Mouse (Mus musculus) kidney, embryonic 14.5 days (tissue): ENCODE data around the gene Cpne9. TPM values are rescaled to one million over a fixed set of nuclear protein-coding genes. Genes with fewer than 3 reads are reported as not detected.

ENCODE experiments used
- ATAC-seq: fragments of 200-750 bp; cut with Nextera tagmentation; 2 replicates; pipeline ENCODE4 v1.8.0; 2017; ENCODE audit warnings: moderate number of reproducible peaks, mild to moderate bottlenecking, moderate TSS enrichment, moderate library complexity; ENCODE audit not compliant: low FRiP score, low TSS enrichment
- H3K27ac ChIP-seq: fragments of 300-500 bp; sonication (generic); 2 replicates; pipeline ENCODE4 v1.5.1; 2014; ENCODE audit warnings: low read depth, mild to moderate bottlenecking, low read length, moderate library complexity, mixed read lengths
- H3K27me3 ChIP-seq: fragments of 300-500 bp; sonication (generic); 2 replicates; pipeline ENCODE4 v1.6.1; 2014; ENCODE audit warnings: mild to moderate bottlenecking, low read length; ENCODE audit not compliant: control insufficient read depth, insufficient read depth
- H3K36me3 ChIP-seq: fragments of 300-500 bp; sonication (generic); 2 replicates; pipeline ENCODE4 v1.6.1; 2014; ENCODE audit warnings: low read length, mixed read lengths; ENCODE audit not compliant: control insufficient read depth, insufficient read depth
- H3K4me1 ChIP-seq: fragments of 300-500 bp; sonication (generic); 2 replicates; pipeline ENCODE4 v1.6.1; 2014; ENCODE audit warnings: low read length, mixed read lengths; ENCODE audit not compliant: control insufficient read depth, insufficient read depth
- H3K4me2 ChIP-seq: fragments of 300-500 bp; sonication (generic); replicated peaks from 2 replicates; pipeline ENCODE4 v1.6.1; 2014; ENCODE audit warnings: low read depth, mild to moderate bottlenecking, low read length
- H3K4me3 ChIP-seq: fragments of 300-500 bp; sonication (generic); 2 replicates; pipeline ENCODE4 v1.5.1; 2014; ENCODE audit warnings: mild to moderate bottlenecking, low read length
- H3K9ac ChIP-seq: fragments of 300-500 bp; sonication (generic); 2 replicates; pipeline ENCODE4 v1.6.1; 2014; ENCODE audit warnings: low read depth, mild to moderate bottlenecking, low read length, moderate library complexity
- H3K9me3 ChIP-seq: fragments of 300-500 bp; sonication (generic); 2 replicates; pipeline ENCODE4 v1.6.1; 2016; ENCODE audit warnings: low read length; ENCODE audit not compliant: control insufficient read depth
- WGBS: fragments of 180-500 bp; shearing (Covaris S2); extraction: QIAGEN DNeasy Blood & Tissue Kit; methylation state at CpG from one replicate; pipeline ENCODE4 v1.1.7; 2014; 5-methylcytosine and 5-hydroxymethylcytosine counted together
- polyA plus RNA-seq: library from polyadenylated mRNA; unstranded; fragments of >200 nt; fragmentation: Nextera tagmentation; extraction: Ambion mirVana; gene quantifications from 2 replicates; pipeline ENCODE4 v1.2.1, GENCODE M21; 2014

Gene Cpne9
- polyA plus RNA-seq, 1 experiment from 2014 or later, result 0.23 TPM

GRCm38 (mm10) chr6:113261174-113261858 is 20.8 kb upstream of the Cpne9 start:
- Histone ChIP-seq H3K36me3 (peaks cover 63% of the 10 kb centered on the region), H3K4me3 (no peak overlapping the region), H3K9me3 (no peaks in the 10 kb centered on the region), H3K27ac (no peak overlapping the region), H3K9ac (no peak overlapping the region), H3K4me1 (no peaks in the 10 kb centered on the region), H3K27me3 (no peaks in the 10 kb centered on the region), H3K4me2 (no peak overlapping the region)
- no peak for ATAC-seq
- 81% methylated on average over 8 of the region's 8 CpGs for WGBS

- Histone ChIP-seq H3K9ac (no peak overlapping the region), H3K9me3 (no peaks in the 10 kb centered on the region), H3K27ac (no peak overlapping the region), H3K27me3 (no peaks in the 10 kb centered on the region), H3K4me3 (no peak overlapping the region), H3K36me3 (peaks cover 71% of the 10 kb centered on the region), H3K4me1 (no peaks in the 10 kb centered on the region), H3K4me2 (no peak overlapping the region)
- WGBS, result 79% methylated on average over 6 of the region's 6 CpGs
- no peak for ATAC-seq
Observed at GRCm38 (mm10) chr6:113263531-113263930, 18.6 kb upstream of the Cpne9 start.

GRCm38 (mm10) chr6:113264429-113264828 is 17.7 kb upstream of the Cpne9 start:
- Histone ChIP-seq H3K36me3 (peaks cover 75% of the 10 kb centered on the region), H3K27ac (no peak overlapping the region), H3K4me2 (no peak overlapping the region), H3K9ac (no peak overlapping the region), H3K4me3 (no peak overlapping the region), H3K9me3 (no peaks in the 10 kb centered on the region), H3K4me1 (no peaks in the 10 kb centered on the region), H3K27me3 (no peaks in the 10 kb centered on the region)
- ATAC-seq, result no peak
- 90% methylated on average over 8 of the region's 8 CpGs for WGBS

- no peak overlapping the region for H3K27ac ChIP-seq
- no peaks in the 10 kb centered on the region for H3K4me1 ChIP-seq
- H3K4me3 ChIP-seq, result no peak overlapping the region
- WGBS, result 92% methylated on average over 7 of the region's 7 CpGs
- H3K9ac ChIP-seq, result no peak overlapping the region
- H3K36me3 ChIP-seq, result peaks cover 85% of the 10 kb centered on the region
- no peak for ATAC-seq
- H3K27me3 ChIP-seq, result no peaks in the 10 kb centered on the region
- no peaks in the 10 kb centered on the region for H3K9me3 ChIP-seq
- H3K4me2 ChIP-seq, result no peak overlapping the region
Observed at GRCm38 (mm10) chr6:113266996-113267655, 15.0 kb upstream of the Cpne9 start.

GRCm38 (mm10) chr6:113267988-113268387 is 14.1 kb upstream of the Cpne9 start:
- Histone ChIP-seq H3K36me3 (peaks cover 87% of the 10 kb centered on the region), H3K27ac (no peak overlapping the region), H3K9ac (no peak overlapping the region), H3K4me1 (no peaks in the 10 kb centered on the region), H3K4me3 (no peak overlapping the region), H3K4me2 (no peak overlapping the region), H3K27me3 (no peaks in the 10 kb centered on the region), H3K9me3 (no peaks in the 10 kb centered on the region)
- ATAC-seq, result no peak
- WGBS, result 91% methylated on average over 1 of the region's 1 CpGs

- no peak overlapping the region for H3K4me3 ChIP-seq
- H3K9ac ChIP-seq, result no peak overlapping the region
- H3K27ac ChIP-seq, result no peak overlapping the region
- no peaks in the 10 kb centered on the region for H3K27me3 ChIP-seq
- ATAC-seq, result no peak
- no peak overlapping the region for H3K4me2 ChIP-seq
- H3K4me1 ChIP-seq, result no peaks in the 10 kb centered on the region
- H3K36me3 ChIP-seq, result peaks cover 60% of the 10 kb centered on the region
- 84% methylated on average over 3 of the region's 3 CpGs for WGBS
- H3K9me3 ChIP-seq, result no peaks in the 10 kb centered on the region
Observed at GRCm38 (mm10) chr6:113272365-113272764, 9.7 kb upstream of the Cpne9 start.

GRCm38 (mm10) chr6:113276846-113277245 is 5.3 kb upstream of the Cpne9 start:
- H3K27ac ChIP-seq, result no peak overlapping the region
- H3K4me3 ChIP-seq, result no peak overlapping the region
- peaks cover 4% of the 10 kb centered on the region; the same call in 1 of the 2 replicates for H3K27me3 ChIP-seq
- no peak overlapping the region for H3K4me2 ChIP-seq
- no peaks in the 10 kb centered on the region for H3K4me1 ChIP-seq
- WGBS, result 77% methylated on average over 4 of the region's 4 CpGs
- H3K9ac ChIP-seq, result peak overlapping the region; percentile 9; the same call in 1 of the 2 replicates
- no peak for ATAC-seq
- peaks cover 18% of the 10 kb centered on the region; the same call in 1 of the 2 replicates for H3K36me3 ChIP-seq
- H3K9me3 ChIP-seq, result no peaks in the 10 kb centered on the region

- H3K27ac ChIP-seq, result no peak overlapping the region
- H3K4me2 ChIP-seq, result no peak overlapping the region
- H3K9ac ChIP-seq, result no peak overlapping the region
- WGBS, result 70% methylated on average over 6 of the region's 6 CpGs
- ATAC-seq, result no peak
- H3K27me3 ChIP-seq, result peaks cover 32% of the 10 kb centered on the region
- no peaks in the 10 kb centered on the region for H3K9me3 ChIP-seq
- H3K4me1 ChIP-seq, result peaks cover 11% of the 10 kb centered on the region; the same call in 1 of the 2 replicates
- no peak overlapping the region for H3K4me3 ChIP-seq
- H3K36me3 ChIP-seq, result no peaks in the 10 kb centered on the region
Observed at GRCm38 (mm10) chr6:113281676-113282075, 431 bp upstream of the Cpne9 start.

- Histone ChIP-seq H3K27ac (no peak overlapping the region), H3K36me3 (no peaks in the 10 kb centered on the region), H3K4me1 (peaks cover 11% of the 10 kb centered on the region; the same call in 1 of the 2 replicates), H3K9ac (no peak overlapping the region), H3K4me2 (peak overlapping the region; percentile 22; the same call in 1 of the 2 replicates), H3K27me3 (peaks cover 32% of the 10 kb centered on the region), H3K9me3 (no peaks in the 10 kb centered on the region), H3K4me3 (peak overlapping the region; percentile 10)
- under 1% methylated on average over 22 of the region's 22 CpGs for WGBS
- ATAC-seq, result 0 out of 2 replicates have a peak, but pooled peaks have one; percentile 55
Observed at GRCm38 (mm10) chr6:113282969-113283368, 862 bp downstream of the Cpne9 start.
